Mouse (Mus musculus): ENCODE measurements around the gene Gpr137. TPM values are rescaled to one million over a fixed set of nuclear protein-coding genes. Genes with fewer than 3 reads are reported as not detected.

The Gpr137 gene
- polyA plus RNA-seq, 1 experiment from 2014 or later, result 72.3 TPM

DNA sequence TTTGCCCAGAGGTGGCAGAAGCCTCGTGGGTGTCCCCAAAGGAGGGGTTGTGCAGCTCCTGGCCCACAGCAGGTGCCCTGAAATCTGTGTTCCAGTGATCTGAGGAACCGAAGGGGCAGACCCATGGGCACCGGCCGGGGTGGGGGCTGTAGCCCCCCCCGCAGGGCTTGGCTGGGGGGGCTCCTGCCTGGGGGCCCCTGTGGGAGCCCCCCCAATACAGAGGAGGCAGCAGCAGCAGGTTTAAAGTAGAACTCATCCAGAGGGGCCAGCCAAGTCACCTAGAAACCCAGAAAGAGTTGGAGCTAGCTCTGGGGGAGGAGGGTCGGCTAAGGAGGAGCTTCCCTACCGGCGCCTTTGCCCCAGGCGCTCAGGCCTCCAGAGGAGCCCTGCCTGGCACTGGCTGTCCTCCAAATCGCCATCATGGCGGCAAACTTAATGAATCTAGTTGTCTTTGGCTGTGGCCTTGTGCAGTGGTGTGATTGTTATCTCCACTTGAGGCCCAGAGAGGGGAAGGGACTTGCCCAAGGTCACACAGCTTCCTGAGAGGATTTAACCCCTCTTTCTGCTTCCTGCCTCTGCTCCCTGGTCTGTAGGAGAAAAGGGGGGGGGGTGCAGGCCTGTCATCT lies 28.3 kb upstream of the Gpr137 start:
- H3K9me3 ChIP-seq (replicated peaks), result no peaks in the 10 kb centered on the region
- 18% methylated on average over 11 of the region's 11 CpGs for WGBS
- H3K4me3 ChIP-seq (replicated peaks), result peak overlapping the region; percentile 45; the same call in 1 of the 2 replicates
- H3K9ac ChIP-seq (replicated peaks), result no peak overlapping the region
- H3K36me3 ChIP-seq, result no peaks in the 10 kb centered on the region
- ATAC-seq (ENCODE audit: low FRiP score), result no peak
- peaks cover 12% of the 10 kb centered on the region for H3K27me3 ChIP-seq (replicated peaks)
- peaks cover 34% of the 10 kb centered on the region for H3K4me1 ChIP-seq
- H3K4me2 ChIP-seq, result peak overlapping the region; percentile 57
- H3K27ac ChIP-seq (replicated peaks), result no peak overlapping the region

DNA sequence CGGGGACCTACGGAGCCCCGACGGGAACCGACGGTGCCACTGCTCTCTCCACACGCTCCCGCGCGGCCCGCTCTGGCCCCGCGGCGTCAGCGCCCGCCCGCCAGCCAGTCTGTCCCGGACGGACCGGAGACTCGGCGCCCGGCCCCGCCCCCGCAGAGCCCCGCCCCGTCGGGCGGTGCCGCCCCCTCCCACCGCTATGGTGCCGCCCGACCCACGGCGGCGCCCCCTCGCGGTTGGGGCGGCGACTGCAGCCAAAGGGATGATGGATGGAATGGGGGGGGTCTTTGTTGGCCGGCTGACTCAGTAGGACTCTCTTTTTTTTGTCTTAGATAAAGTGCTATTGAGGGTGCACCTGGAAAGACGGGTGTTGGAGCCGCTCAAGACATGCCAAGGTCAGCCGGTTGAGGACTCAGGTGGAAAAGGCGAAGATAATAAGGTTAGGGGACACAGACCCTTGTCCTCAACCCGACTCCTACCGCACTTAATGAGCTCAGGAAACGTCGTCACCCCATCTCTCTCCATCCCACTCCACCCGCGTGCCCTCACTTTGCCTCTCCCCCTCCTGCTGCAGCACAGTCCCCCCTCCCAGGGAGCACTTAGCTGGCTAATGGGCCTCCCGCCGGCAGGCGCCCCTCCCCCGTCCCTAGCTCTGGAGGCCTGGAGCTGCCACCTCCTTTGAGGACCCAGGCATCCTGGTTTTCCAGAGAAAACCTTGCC lies 27.5 kb upstream of the Gpr137 start:
- Histone ChIP-seq H3K4me2 (peak overlapping the region; percentile 57), H3K4me1 (peaks cover 32% of the 10 kb centered on the region), H3K9me3 (replicated peaks) (no peaks in the 10 kb centered on the region), H3K36me3 (no peaks in the 10 kb centered on the region), H3K4me3 (replicated peaks) (peak overlapping the region; percentile 45), H3K27me3 (replicated peaks) (peaks cover 12% of the 10 kb centered on the region), H3K9ac (replicated peaks) (peak overlapping the region; percentile 44), H3K27ac (replicated peaks) (no peak overlapping the region)
- ATAC-seq (ENCODE audit: low FRiP score), result no peak
- under 1% methylated on average over 54 of the region's 55 CpGs for WGBS

DNA sequence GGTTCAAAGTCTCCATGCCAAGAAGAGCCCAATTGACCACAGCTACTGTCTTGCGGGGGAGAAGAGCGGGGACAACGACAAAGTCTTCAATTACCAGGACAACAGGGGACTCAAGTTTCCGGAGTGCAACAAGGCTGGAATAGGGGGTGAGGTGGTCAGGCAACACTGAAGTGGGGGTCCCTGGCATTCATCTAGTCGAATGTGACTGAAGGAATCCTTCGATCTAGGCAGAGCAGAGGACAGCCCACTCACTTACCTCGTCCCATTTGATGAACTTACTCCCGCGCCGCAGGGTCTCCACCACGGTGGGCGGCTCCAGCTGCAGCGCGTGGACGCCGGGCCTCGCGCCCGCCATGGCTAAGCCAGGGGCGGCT lies 27.0 kb upstream of the Gpr137 start:
- Histone ChIP-seq H3K36me3 (no peaks in the 10 kb centered on the region), H3K27me3 (replicated peaks) (peaks cover 12% of the 10 kb centered on the region), H3K9ac (replicated peaks) (peak overlapping the region; percentile 44), H3K4me3 (replicated peaks) (peak overlapping the region; percentile 45), H3K9me3 (replicated peaks) (no peaks in the 10 kb centered on the region), H3K4me1 (peaks cover 32% of the 10 kb centered on the region), H3K4me2 (peak overlapping the region; percentile 57), H3K27ac (replicated peaks) (no peak overlapping the region)
- ATAC-seq (ENCODE audit: low FRiP score), result no peak
- WGBS, result 2% methylated on average over 20 of the region's 20 CpGs

DNA sequence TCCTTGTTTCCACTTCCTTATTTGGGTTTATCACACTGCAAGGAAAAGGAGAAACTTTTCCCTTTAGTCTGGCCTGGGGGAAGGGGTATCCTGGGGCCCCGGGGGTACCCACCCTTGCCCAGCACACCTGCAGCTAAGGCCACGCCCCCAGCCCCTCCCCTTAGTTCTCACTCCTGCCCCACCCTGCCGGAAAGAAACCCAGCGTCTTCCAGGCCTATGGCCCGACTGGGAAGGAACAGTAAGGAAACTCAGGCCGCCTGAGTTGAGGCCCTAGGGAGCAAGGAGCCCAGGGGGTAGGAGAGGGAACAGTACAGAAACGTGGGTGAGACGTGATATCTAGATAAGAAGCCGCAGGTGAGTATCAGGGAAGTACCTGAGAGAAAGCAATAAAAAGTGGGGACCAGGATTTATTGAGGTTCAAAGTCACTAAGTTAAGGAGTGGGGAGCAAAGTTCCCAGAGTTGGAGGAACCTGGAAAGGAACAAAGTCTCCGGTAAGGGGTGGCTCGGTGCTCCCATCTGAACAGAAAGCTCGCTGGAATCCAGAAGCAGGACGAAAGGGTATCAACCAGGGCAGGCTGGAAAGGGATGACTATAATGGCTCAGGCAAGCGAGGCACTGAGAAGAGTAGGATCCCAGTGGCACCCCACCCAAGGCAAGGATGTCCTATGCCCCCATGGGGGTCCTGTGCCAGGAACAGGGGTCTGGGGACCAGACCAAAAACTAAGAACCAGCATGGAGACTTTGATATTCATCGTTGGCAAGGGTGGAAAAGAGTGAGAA lies 26.4 kb upstream of the Gpr137 start:
- 10% methylated on average over 15 of the region's 15 CpGs for WGBS
- peaks cover 27% of the 10 kb centered on the region for H3K4me1 ChIP-seq
- peak overlapping the region; percentile 57 for H3K4me2 ChIP-seq
- no peak for ATAC-seq (ENCODE audit: low FRiP score)
- peak overlapping the region; percentile 45 for H3K4me3 ChIP-seq (replicated peaks)
- peaks cover 12% of the 10 kb centered on the region for H3K27me3 ChIP-seq (replicated peaks)
- H3K36me3 ChIP-seq, result no peaks in the 10 kb centered on the region
- H3K27ac ChIP-seq (replicated peaks), result no peak overlapping the region
- peak overlapping the region; percentile 44; the same call in 1 of the 2 replicates for H3K9ac ChIP-seq (replicated peaks)
- no peaks in the 10 kb centered on the region for H3K9me3 ChIP-seq (replicated peaks)

DNA sequence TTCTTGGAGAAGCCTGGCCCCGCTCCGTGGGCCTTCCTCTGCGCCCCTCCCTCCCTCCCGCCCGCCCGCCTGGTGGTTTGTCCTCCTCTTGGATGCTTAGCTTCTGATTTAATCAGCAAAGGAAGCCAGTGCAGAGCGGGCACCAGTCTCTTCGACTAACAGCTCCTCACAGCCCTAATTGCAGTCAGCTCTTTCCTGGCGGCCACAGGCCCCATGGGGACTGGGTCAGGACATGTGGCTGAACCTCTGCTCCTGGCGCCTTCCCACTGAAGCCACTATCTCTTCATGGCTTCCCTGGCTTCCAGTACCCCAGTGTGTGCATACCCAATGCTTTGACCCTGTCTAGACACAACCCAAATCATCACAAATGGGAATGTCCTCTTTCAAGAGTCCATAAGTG lies 14.2 kb upstream of the Gpr137 start:
- no peak overlapping the region for H3K4me2 ChIP-seq
- peaks cover 18% of the 10 kb centered on the region for H3K4me1 ChIP-seq
- H3K4me3 ChIP-seq (replicated peaks), result no peak overlapping the region
- ATAC-seq (ENCODE audit: low FRiP score), result no peak
- 86% methylated on average over 10 of the region's 10 CpGs for WGBS
- no peak overlapping the region for H3K27ac ChIP-seq (replicated peaks)
- no peaks in the 10 kb centered on the region for H3K9me3 ChIP-seq (replicated peaks)
- no peak overlapping the region for H3K9ac ChIP-seq (replicated peaks)
- H3K36me3 ChIP-seq, result peaks cover 16% of the 10 kb centered on the region; the same call in 1 of the 2 replicates
- H3K27me3 ChIP-seq (replicated peaks), result no peaks in the 10 kb centered on the region

DNA sequence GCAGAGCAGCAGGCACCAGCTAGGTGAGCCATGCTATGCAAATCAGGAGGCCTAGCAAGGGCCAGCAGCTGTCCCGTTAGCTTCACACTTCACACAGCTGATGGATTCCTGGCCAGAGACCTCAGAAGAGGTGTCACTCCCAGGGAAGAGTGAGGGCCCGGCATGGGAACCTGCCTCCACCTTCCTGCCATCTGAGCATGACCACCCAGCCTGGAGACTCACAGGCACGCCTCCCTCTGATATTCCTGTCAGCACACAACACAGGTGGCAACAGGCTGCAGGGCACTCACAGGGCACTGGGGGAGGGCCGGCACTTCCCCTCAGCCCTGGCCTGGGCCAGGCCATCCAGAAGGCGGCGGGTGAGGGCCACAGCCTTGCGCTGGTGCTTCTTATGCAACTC lies 13.1 kb upstream of the Gpr137 start:
- ATAC-seq (ENCODE audit: low FRiP score), result no peak
- Histone ChIP-seq H3K27me3 (replicated peaks) (no peaks in the 10 kb centered on the region), H3K36me3 (peaks cover 16% of the 10 kb centered on the region; the same call in 1 of the 2 replicates), H3K27ac (replicated peaks) (no peak overlapping the region), H3K4me1 (peaks cover 18% of the 10 kb centered on the region), H3K4me2 (no peak overlapping the region), H3K4me3 (replicated peaks) (no peak overlapping the region), H3K9ac (replicated peaks) (no peak overlapping the region), H3K9me3 (replicated peaks) (no peaks in the 10 kb centered on the region)
- 91% methylated on average over 7 of the region's 7 CpGs for WGBS

DNA sequence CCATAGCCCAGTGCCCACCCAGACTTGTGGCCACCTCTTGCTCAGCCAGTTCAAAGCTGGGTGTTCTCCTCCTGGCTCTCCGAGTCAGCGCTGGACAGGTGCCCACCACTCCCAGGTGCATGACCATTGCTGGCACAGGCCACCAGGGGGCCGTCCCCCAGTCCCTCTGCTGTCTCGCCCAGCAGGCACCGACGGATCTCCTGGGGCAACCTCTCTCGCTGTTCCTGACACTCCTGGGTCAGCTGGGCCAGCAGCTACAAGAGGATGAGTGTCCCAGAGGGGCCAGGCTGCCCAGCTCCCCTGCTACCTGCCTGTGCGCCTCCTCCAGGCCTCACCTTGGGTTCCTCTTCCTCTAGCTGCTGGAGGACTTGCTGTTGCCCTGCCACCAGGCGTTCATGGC lies 11.8 kb upstream of the Gpr137 start:
- Histone ChIP-seq H3K27me3 (replicated peaks) (no peaks in the 10 kb centered on the region), H3K4me1 (peaks cover 32% of the 10 kb centered on the region), H3K27ac (replicated peaks) (no peak overlapping the region), H3K4me3 (replicated peaks) (no peak overlapping the region), H3K4me2 (no peak overlapping the region), H3K36me3 (peaks cover 13% of the 10 kb centered on the region; the same call in 1 of the 2 replicates), H3K9me3 (replicated peaks) (no peaks in the 10 kb centered on the region), H3K9ac (replicated peaks) (no peak overlapping the region)
- WGBS, result 58% methylated on average over 9 of the region's 9 CpGs
- ATAC-seq (ENCODE audit: low FRiP score), result no peak

DNA sequence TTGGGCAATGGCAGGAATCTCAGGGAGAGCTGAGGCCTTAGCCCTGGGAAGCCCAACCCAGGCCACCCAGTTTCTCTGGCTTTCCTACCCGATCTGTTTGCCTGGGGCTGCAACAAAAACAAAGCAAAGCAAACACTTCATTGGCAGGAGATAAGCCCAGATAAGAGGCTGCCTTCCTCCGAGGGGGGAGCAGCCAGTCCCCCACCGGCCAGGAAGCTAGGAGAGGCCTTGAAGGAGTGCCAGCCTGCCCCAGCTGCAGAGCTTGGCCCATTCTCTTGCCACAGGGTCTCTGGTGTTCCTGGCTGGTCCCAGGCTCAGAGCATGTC lies 10.4 kb upstream of the Gpr137 start:
- Histone ChIP-seq H3K36me3 (peaks cover 11% of the 10 kb centered on the region; the same call in 1 of the 2 replicates), H3K9ac (replicated peaks) (peak overlapping the region; percentile 58), H3K27me3 (replicated peaks) (no peaks in the 10 kb centered on the region), H3K27ac (replicated peaks) (peak overlapping the region; percentile 90), H3K9me3 (replicated peaks) (no peaks in the 10 kb centered on the region), H3K4me1 (peaks cover 33% of the 10 kb centered on the region), H3K4me2 (peak overlapping the region; percentile 99), H3K4me3 (replicated peaks) (peak overlapping the region; percentile 56)
- ATAC-seq (ENCODE audit: low FRiP score), result no peak
- WGBS, result 42% methylated on average over 3 of the region's 3 CpGs

DNA sequence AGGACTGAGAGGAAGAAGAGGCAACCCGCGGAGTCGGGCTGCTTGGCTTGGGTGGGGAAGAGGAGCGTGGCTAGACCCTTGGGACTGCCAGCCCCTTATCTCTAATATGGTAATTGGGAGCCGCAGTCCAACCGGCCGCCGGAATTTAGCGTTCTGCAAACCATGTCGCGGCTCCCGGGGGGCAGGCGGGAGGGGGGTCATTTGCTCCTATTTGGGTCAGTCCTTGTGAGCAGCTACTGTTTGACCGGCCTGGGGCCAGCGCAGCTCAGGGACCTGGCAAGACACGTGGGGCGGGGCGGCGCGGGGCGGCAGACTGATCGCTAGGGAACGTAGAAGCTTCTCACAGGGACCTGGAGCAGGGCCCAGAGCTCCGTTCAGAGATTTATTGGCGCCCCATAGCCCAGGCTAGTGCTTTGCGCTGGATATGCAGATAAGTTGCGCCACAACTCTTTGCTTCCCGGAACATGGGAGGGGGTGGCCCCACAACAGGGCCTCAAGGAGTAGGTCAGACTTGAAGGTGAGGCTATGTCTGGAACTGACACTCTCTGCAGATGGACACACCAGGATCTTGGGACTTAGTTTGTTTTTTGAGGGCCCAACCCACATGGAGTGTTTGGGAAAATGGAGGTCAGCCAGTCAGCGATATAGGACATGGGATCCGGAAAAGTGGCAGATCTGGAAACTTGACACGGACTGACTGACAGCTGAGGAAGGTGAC lies 9.9 kb upstream of the Gpr137 start:
- ATAC-seq (ENCODE audit: low FRiP score), result peak; percentile 33
- WGBS, result 4% methylated on average over 31 of the region's 31 CpGs

DNA sequence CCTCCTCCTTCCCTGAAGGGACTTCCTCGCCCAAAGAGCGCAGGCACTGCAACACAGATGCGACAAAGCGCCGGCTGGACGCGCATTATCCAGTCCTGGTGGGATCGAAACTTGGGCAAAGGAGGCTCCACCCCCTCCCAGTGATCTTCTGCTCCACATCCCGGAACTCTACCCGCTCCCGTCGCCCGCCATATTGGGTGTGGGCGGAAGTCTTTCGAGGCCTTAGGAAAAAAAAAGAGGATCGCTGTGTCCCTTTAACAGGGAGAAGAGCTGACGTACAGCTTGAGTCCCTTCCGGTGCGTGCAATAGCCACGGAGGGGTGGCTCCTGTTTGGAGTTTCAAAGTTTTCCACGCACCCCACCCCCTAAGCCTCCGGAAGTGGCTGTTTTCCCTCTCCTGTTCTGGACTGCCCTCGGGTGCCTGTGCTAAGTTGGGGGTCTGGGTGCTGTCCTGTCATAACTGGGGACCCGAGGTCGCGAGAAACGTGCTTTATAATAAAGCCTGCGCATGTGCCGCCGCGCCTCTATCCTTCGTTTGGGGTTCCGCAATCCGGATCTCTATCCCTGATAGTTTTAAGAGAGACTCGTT lies 9.2 kb upstream of the Gpr137 start:
- under 1% methylated on average over 35 of the region's 35 CpGs for WGBS
- peak; percentile 88 for ATAC-seq (ENCODE audit: low FRiP score)
- no peaks in the 10 kb centered on the region for H3K27me3 ChIP-seq (replicated peaks)

More for the DNA sequence above, 9.9 kb upstream of the Gpr137 start:
- peak overlapping the region; percentile 58 for H3K9ac ChIP-seq (replicated peaks)
- peaks cover 11% of the 10 kb centered on the region; the same call in 1 of the 2 replicates for H3K36me3 ChIP-seq
- no peaks in the 10 kb centered on the region for H3K9me3 ChIP-seq (replicated peaks)
- H3K4me3 ChIP-seq (replicated peaks), result peak overlapping the region; percentile 56
- H3K27me3 ChIP-seq (replicated peaks), result no peaks in the 10 kb centered on the region
- H3K27ac ChIP-seq (replicated peaks), result peak overlapping the region; percentile 90
- peak overlapping the region; percentile 99 for H3K4me2 ChIP-seq
- H3K4me1 ChIP-seq, result peaks cover 33% of the 10 kb centered on the region

More for the DNA sequence above, 9.2 kb upstream of the Gpr137 start:
- Histone ChIP-seq H3K4me1 (peaks cover 33% of the 10 kb centered on the region), H3K27ac (replicated peaks) (peak overlapping the region; percentile 90), H3K9me3 (replicated peaks) (no peaks in the 10 kb centered on the region), H3K9ac (replicated peaks) (peak overlapping the region; percentile 58), H3K4me3 (replicated peaks) (peak overlapping the region; percentile 56), H3K36me3 (peaks cover 15% of the 10 kb centered on the region; the same call in 1 of the 2 replicates), H3K4me2 (peak overlapping the region; percentile 99)
